Mouse (Mus musculus): ENCODE results near the gene Ptprd.

Ptprd gene

DNA sequence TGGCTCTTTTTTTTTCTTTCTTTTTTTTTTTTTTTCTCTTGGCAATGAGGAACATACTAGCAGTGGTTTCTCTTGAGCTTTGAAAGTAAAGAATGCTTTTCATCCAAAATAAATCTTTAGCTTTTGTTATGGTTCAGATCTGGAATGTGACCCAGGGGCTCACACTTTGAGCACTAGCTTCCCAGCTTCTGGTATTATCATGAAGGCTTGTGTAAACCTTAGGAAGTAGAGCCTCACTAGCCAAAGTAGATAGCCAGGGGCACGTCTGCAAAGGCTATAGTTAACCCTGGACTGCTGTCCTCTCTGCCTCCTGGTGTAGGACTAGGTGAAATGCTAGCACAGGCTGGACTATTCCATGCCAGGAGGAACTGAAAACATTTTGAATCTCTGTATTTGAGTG is 1310.1 kb downstream of the Ptprd start:
- DNase-seq (ENCODE audit: low read depth, low spot score), result no peak

DNA sequence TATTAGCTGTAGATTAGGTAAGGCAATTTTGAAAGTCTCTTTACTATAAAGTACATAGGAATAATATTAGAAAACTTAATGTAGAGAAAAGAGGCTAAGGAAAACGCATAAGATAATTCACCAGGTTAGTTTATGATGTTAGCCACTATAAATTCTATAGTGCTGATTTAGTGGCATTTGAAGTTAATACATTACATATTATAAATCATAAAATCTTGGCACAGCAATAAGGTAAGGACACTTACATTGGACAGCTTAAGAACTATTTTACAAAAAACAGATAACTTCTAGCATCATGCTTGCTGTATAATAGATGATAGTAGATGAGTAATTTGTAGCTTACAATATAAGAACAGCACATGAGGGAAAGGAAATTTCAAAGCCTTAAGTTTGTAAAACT is 1322.1 kb downstream of the Ptprd start:
- DNase-seq (ENCODE audit: low read depth, low spot score), result no peak

DNA sequence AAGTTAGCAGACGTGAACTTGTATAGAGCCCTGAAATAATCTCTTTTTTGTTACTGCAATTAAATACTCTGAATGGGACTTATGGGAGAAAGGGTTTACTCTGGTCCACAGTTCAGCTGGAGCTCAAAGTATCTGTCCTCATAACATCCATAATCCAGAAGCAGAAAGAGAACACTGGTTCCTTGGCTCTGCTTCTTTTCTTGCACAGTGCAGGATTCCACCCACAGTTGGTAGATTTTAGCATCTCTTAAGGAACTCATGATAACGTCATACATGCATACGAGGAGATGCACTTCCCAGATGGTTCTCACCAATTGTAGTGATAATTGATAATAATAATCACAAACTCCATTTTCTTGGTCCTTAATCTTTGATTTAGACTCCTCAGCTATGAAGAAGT is 1330.2 kb downstream of the Ptprd start:
- no peak for DNase-seq (ENCODE audit: low read depth, low spot score)

DNA sequence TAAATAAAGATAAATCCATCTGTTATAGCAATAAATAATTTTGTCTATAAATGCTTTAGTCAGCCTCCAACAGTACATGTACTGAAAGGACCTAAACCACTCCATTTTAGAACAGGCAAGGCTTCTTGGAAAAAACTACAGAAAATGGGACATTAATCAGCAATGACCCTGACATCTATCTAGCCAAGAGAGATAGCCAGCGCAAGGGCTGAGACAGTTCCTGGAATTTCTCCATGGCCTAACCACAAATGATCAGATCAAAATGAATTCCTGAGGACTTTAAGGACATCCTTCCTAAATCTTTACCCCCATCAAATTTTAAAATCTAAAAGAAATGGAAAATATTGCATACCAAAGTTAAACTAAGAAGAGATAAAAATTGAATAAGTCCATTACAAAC is 1340.8 kb downstream of the Ptprd start:
- DNase-seq (ENCODE audit: low read depth, low spot score), result no peak

DNA sequence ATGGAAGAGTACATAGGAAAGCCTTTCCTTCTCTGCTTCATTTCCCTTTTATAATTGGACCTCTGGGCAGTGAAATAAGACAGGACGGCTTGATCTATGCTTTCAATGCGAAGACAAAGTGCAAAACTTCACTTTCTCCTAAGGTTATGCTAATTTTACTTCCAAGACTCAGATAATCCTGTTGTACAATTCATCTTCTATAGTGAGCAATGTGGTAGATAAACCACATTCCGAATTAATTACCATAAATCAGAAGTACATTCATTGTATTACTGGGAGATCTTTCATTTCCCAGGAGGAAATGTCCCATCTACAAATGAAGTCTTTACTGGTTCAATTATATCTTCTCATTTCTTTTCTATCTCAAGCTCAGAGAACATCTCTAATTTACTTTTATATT is 1346.2 kb downstream of the Ptprd start:
- DNase-seq (ENCODE audit: low read depth, low spot score), result no peak

DNA sequence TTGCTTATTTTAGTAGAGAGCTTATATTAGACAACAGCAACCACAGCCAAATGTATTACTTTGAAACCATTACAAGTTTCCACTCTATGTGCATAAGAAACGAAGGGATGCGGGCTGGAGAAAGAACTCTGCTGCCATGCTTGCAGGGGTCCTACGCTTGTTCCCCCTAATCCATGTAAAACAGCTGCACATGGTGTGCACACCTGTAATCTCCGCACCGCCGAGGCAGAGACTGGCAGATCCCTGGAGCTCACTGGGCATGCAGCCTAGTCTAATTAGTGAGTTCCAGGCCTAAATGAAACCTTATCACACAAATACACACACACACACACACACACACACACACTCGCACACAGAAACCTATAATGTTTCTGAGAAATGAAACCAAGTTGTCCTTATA is 1365.5 kb downstream of the Ptprd start:
- no peak for DNase-seq (ENCODE audit: low read depth, low spot score)

DNA sequence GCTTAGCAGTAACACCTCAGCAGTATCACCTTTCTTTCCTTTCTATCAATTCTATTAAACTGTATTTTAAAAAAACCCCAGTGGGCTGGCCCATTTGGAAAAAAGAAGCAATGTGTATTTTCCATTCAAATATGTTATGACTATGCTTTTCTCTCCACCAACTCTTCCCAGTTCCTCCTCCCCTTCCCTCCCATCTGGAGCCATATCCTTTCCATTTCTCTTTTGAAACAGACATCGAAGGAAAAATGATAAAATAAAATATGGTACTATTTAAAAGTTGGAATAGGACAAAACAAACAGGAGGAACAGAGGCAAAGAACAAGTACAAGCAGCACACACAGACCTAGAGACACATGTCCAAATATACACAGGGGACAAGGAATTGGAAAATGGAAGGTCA is 1372.7 kb downstream of the Ptprd start:
- DNase-seq (ENCODE audit: low read depth, low spot score), result no peak

DNA sequence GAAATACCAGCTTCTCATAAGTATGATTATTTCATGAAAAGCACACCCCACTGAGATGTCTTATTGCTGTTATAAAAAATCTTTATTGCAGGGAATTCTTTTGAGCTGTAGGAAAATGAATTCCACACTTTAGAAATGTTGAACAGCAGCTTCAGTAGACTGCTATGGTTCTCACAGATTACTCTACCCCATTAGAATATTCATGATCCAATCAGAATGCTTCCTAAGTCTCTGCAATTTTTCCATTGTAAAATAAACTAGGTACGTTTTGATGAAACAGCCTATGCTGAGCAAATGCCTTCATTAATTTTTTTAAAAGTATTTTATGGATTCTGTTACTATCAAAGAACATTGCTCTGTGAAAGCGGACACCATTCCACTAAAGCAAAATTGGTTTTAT is 1399.6 kb downstream of the Ptprd start:
- no peak for DNase-seq (ENCODE audit: low read depth, low spot score)

DNA sequence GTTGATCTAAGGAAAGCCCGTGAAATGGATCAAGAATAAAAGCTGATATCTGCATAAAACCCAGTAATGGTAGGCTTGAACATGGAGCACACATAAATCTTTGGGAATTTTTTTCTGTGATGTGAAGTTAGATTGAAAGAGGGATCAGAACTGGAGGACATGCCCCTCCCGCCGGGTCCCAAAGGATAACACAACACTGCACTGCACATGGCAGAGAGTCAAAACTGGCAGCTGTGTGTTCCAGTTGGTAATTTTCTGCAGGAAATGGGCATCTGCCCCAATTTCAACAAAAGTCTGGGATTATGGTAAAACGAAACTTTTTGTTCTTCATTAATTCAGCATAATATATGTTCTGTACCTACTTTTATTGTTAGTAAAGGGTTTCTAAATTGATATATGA is 1409.1 kb downstream of the Ptprd start:
- DNase-seq (ENCODE audit: low read depth, low spot score), result no peak

DNA sequence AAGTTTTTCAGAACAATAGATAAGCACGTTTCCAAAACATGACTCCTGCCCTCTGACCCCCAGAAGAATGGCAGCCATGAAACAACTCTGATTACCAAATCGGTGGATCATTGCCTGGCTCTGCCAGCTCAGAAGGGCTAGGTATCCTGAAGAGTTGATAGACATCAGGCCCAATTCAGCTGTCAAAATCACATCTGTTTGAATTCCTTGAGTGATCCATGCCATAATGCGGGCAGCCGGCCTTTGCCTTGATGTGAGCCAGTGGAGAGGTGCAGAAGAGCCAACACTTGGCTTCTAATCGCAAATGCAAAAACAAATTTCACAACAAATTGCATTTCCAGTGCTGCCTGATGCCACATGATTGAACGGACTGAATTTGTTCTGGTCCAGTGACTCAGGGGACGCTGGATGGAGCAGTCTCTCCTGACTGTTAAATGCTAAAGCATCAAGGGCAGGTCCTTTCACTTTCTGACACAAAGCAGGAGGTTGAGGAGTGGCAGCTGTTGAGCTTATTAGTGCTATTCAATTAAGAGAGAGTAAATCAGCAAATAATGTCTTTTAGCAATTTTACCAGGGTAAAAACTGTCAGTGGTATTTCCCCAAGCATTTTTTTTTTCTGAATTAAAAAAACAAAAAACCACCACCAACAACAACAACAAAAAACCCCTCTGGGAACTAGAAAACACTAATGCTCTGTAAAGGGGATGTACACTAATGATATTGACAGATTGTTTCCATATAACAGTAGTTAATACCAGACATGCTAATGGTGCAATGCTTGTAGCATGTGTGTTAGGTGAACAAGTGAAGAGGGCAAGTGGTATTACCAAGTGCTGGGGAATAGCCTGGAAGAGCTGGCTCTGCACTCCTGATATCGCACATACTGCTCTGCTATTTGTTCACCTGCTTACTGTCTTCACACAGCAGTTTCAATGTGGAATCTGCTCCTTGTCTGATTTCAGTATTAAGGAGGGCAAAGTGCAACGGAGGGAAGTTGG is 1413.5 kb downstream of the Ptprd start:
- DNase-seq (ENCODE audit: low read depth, low spot score), result no peak

DNA sequence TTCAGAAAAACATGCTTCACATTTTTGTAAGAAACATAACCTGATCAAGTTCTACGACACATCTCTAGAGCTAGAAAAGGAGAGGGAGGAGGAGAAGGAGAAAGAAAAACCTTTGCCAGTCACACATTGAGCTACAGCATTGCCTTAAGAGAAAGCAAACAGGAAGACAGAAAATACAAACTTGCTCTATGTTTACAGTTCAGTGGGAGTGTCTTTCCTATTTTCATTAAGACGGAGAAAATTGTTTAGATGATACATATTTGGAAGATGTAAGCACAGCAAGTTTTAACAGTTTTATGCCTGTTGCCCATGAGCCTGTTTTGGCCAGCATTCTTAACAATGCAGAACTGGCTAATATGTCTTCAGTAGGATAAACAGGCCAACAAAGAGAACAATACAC is 1426.4 kb downstream of the Ptprd start:
- DNase-seq (ENCODE audit: low read depth, low spot score), result no peak

DNA sequence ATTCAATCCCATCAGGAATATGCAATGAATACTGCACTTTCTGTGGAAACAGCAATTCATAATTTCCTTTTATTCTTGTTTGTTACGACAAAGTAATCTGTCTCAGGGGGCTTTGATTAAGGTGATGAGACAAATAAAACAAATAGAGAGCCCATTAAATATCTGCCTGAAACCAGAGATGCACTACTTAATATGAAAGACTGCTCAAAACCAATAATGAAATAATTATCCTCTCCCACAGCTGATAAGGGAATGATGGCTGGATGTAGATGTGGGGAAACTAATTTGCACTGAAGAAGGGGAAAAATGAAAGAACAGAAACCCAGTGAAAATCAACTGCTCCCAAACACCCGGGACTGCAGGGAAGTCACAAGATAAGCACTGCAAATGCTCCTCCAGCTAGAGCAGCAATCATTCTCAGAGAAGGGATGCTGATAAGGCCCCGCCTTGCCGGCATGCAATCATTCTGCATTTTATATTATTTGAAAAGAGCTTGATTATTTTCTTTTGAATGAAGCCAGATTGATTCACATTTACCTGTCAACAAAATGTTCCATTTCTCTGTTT is 1432.1 kb downstream of the Ptprd start:
- no peak for DNase-seq (ENCODE audit: low read depth, low spot score)

DNA sequence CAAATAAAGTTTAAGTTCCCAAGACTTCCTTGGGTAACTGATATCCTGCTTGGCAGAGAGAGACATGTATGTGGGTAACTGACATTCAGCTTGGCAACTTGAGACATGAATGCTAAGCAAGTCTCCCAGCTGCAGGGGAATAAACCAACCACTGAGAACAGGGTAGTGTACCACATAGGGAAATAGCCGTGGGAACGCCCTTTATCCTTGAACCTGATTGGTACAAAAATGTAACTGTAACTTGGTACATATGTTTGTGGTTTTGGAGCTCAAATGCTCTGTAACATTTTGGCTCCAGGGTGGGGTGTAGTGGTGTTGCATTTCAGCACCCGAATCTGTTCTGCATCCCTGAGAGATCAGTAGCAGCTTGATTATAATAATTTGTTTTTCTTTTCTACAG is 1444.8 kb downstream of the Ptprd start:
- DNase-seq (ENCODE audit: low read depth, low spot score), result no peak

DNA sequence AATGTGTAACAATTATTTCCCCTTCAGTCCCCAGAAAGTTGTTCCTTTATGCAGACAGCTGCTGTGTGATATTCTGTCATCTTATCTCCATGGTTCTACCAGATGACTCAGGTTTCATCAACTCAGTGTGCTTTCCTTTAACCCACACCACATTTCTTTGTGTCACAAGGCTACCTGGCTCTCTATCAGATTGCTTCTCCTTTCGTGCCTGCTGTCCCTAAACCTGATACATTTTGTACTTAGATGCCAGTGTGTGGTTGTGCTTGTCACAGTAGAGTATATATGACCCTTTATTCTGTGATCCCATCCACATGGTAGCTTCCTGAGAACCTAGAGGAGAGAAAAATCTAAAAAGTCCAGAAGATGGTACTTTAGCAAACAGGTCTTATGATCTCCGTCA is 1445.3 kb downstream of the Ptprd start:
- DNase-seq (ENCODE audit: low read depth, low spot score), result no peak

DNA sequence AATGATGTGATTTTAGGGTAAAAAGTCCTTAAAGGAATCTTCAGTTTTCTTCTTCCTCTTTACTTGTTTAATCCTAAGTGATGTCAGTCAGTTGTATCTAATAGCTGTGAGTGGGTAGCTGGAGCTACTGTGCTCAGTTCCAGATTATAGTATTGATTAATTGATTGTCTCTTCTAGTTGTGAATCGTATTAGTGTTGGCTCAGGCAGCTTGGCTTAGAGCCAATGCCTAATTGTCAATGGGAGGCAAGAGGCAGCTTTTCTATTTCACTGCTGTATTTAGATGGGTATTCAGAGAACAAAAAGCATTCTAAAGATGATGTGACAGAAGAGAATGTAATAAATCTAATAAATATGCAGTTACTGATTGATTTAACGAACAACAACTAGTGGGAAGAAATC is 1461.1 kb downstream of the Ptprd start:
- no peak for DNase-seq (ENCODE audit: low read depth, low spot score)

DNA sequence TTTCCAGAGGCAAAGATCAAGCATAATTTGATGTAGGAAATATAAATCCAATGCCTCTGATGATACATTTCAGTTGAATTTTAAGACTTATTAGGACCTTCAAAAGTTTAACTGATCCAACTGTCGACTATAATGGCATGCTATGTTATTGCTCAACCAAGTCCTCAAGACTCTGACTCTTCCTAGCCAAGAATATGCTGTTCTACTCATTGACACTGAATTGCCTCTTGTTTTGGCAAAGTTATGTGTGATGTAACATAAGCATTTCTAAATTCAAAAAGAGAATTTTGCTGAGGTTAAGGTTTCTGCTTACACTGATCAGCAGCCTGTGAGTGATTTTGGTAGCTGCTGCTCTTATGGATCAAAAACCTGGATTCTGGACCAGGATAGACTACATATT is 1475.9 kb downstream of the Ptprd start:
- no peak for DNase-seq (ENCODE audit: low read depth, low spot score)

DNA sequence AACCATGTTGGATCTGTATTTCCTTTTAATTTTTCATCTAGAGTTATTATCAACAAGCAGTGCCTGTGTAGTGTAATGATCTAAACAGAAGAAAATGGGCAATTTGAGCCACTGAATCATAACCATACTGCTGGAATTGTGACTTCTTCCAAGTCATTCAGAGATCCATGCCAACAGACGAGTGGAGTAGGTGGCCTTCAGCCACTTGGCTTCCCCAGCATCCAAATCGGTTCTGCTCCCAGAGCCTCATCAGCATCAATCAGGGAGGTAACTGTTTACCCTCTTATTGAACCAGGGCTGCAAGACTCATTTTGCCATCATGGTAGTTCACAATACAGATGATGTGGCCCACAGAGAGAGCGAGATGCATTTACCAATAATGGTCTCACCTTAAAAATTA is 1536.0 kb downstream of the Ptprd start:
- DNase-seq (ENCODE audit: low read depth, low spot score), result no peak

DNA sequence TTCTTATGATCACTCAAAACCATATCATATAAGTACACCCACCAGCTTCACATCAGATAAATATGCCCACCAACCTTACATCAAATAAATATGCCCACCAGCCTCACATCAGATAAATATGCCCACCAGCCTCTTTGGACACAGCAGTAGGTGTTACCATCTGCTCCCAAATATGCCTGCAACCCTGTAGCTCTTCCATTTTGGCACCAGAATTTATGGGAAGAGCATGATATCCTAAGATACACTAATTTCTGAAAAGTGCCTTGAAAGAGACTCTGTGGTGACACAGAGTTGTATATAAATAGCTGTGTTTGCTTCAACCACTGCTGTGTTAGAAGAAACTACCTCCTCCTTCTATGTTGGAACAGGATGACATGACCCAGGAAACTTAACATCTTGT is 1538.5 kb downstream of the Ptprd start:
- no peak for DNase-seq (ENCODE audit: low read depth, low spot score)

DNA sequence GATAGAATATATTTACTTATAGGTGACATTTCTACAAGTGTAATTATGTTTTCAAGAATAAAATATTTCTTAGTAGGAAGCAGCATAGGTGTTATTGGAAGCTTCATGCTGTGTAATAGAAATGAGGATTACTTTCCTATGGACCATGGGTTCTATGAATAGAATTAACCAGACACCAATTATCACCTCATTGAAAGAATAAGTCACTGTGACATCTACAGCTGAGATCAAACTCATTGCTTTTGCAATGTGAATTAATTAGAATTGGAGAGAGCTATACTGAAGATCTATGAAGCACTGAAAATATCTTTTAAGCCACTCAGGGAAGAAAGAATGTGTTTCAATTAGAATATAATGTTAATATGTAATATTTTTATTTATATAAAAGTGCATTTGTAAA is 1539.1 kb downstream of the Ptprd start:
- DNase-seq (ENCODE audit: low read depth, low spot score), result no peak

DNA sequence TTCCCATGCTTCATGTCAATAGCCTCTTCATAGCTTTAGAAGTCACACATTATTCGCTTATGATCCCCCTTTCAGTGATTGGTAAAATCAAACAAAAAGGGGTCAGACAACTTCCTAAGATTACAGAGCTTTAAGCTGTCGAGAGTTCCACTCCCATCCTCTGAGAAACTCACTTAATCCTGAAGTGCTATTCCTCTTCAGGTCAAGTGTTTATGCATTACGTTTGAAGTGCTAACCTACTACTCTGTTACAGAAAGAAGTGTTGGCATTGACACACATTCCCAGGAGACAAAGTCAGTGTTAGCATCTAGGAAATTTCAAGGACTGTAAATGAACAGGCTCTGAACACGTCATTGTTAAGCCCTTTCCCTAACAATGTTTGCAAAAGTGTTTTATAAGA is 1550.0 kb downstream of the Ptprd start:
- no peak for DNase-seq (ENCODE audit: low read depth, low spot score)

DNA sequence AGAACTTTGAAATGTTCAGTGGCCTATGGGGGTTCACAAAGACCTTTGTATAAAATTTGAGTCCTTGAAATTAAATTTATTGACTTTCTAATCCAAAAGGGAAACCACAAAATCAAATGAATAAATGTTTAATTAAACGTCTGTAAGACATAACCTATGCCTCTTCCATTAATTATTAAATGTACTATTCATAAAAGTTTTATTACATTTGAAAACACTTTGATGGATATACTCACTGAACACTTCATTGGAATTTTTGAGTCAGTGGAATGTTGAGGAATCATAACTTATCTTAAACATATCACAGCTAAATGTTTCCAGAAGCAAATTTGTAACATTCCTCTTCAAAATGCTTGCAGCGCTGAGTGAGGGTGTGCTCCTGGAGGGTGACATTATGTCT is 1551.6 kb downstream of the Ptprd start:
- no peak for DNase-seq (ENCODE audit: low read depth, low spot score)

DNA sequence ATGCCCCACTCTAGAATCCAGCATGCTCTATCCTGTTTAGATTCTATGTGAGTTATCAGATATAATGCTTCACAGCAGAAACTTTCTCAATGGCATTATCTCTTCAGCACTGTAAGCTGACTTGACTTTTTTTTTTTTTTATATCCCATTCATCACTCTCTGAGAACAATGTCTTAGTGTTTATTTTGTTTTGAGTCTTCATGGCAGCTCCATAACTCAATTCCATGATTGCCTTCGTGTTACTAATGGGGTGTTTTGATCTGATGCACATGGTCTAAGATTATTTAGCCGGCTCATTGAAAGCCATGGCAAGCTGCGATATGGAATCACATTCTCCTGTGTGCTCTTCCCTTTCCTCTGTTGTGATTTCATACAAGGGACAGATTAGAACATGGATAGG is 1555.0 kb downstream of the Ptprd start:
- no peak for DNase-seq (ENCODE audit: low read depth, low spot score)

DNA sequence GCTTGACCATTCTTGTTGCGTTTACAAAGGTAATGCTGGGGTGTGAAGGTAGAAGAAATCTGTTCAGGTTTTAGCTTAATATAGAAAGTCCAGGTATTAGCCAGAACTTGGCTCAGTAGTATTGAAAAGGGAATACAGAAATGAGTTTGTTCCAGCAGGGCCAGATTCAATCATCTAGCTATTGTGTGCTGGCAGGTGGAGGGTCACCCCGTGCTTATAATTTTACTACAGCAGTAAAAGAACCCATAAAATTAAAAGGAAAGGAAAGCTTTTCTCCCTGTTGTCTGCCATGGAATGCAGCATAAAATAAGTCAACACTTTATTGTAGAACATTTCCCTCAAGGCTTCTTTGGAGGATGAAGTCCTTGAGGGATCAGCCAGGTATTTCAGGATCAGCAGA is 1558.8 kb downstream of the Ptprd start:
- no peak for DNase-seq (ENCODE audit: low read depth, low spot score)
